Mouse (Mus musculus) CH12.LX (cell line): ENCODE measurements around the gene Mmgt1. TPM values are rescaled to one million over a fixed set of nuclear protein-coding genes. Genes with fewer than 3 reads are reported as not detected.

Experiments used
- DNase-seq: peaks from one replicate; pipeline ENCODE4 v3.0.0-alpha.2; 2013; ENCODE audit errors: extremely low read depth
- H3K27ac ChIP-seq: 2 replicates; pipeline ENCODE4 v1.5.1; 2012; ENCODE audit warnings: low read depth, mild to moderate bottlenecking, control low read depth, moderate library complexity; ENCODE audit not compliant: insufficient read depth
- H3K27me3 ChIP-seq: replicated peaks from 2 replicates; pipeline ENCODE3; 2012; ENCODE audit warnings: inconsistent platforms
- H3K36me3 ChIP-seq, 2 experiments: replicated peaks in 1 of 2; 2 replicates each; pipeline versions ENCODE3 to v1.6.1; 2012; ENCODE audit warnings: inconsistent platforms in 1 of 2, low read length in 1 of 2, mild to moderate bottlenecking in 1 of 2, mixed read lengths in 1 of 2, moderate library complexity in 1 of 2; ENCODE audit not compliant: control insufficient read depth in 1 of 2, insufficient read depth in 1 of 2
- H3K4me1 ChIP-seq, 2 experiments: 2 replicates each; pipeline ENCODE4 v1.6.1; 2012; ENCODE audit warnings: inconsistent platforms in 1 of 2, moderate library complexity in 1 of 2; ENCODE audit not compliant: insufficient read depth in 2 of 2, control insufficient read depth in 1 of 2
- H3K4me2 ChIP-seq: 2 replicates; pipeline ENCODE4 v1.6.1; 2012; ENCODE audit warnings: low read depth, mild to moderate bottlenecking, control low read depth; ENCODE audit not compliant: poor library complexity, insufficient read depth, severe bottlenecking
- H3K4me3 ChIP-seq, 3 experiments: fragments of 150-350 bp in 1 of 3; sonication (generic) in 1 of 3; replicated peaks in 1 of 3; 2 replicates each; pipeline versions ENCODE3 to v1.5.1; 2011 to 2012; ENCODE audit warnings: low read depth in 2 of 3, low read length in 2 of 3, mild to moderate bottlenecking in 2 of 3, moderate library complexity in 2 of 3, control low read depth in 1 of 3, improper control_type of control experiment in 1 of 3, inconsistent platforms in 1 of 3, mixed read lengths in 1 of 3; ENCODE audit not compliant: poor library complexity in 1 of 3
- H3K79me2 ChIP-seq: replicated peaks from 2 replicates; pipeline ENCODE4 v1.6.1; 2012; ENCODE audit warnings: mild to moderate bottlenecking, moderate library complexity; ENCODE audit not compliant: control insufficient read depth, poor library complexity, insufficient read depth, severe bottlenecking; ENCODE audit errors: extremely low read depth
- H3K9ac ChIP-seq: 2 replicates; pipeline ENCODE4 v1.6.1; 2012; ENCODE audit warnings: low read depth, mild to moderate bottlenecking, control low read depth, moderate library complexity; ENCODE audit not compliant: insufficient read depth
- H3K9me3 ChIP-seq: replicated peaks from 2 replicates; pipeline ENCODE3; 2012; ENCODE audit warnings: low read length, inconsistent platforms, mixed read lengths
- BHLHE40 ChIP-seq: IDR thresholded peaks from 2 replicates; pipeline ENCODE4 v1.6.1; 2011; ENCODE audit warnings: mild to moderate bottlenecking, low read depth, low read length, improper control_type of control experiment
- CTCF ChIP-seq, 2 experiments: IDR thresholded peaks in 1 of 2; conservative IDR thresholded peaks in 1 of 2; 2 replicates each; pipeline ENCODE4 v1.5.1; 2011 to 2012; ENCODE audit warnings: low read depth in 2 of 2, low read length in 2 of 2, improper control_type of control experiment in 1 of 2, inconsistent platforms in 1 of 2, mild to moderate bottlenecking in 1 of 2, moderate library complexity in 1 of 2
- ELF1 ChIP-seq: IDR thresholded peaks from 2 replicates; pipeline ENCODE4 v1.6.1; 2014; ENCODE audit warnings: low read depth, mild to moderate bottlenecking, inconsistent platforms, low read length, improper control_type of control experiment
- EP300 ChIP-seq: IDR thresholded peaks from 2 replicates; pipeline ENCODE4 v1.6.1; 2011; ENCODE audit warnings: low read length, improper control_type of control experiment
- HCFC1 ChIP-seq: IDR thresholded peaks from 2 replicates; pipeline ENCODE4 v1.6.1; 2012; ENCODE audit warnings: low read depth, mild to moderate bottlenecking, inconsistent platforms, low read length, improper control_type of control experiment
- JUND ChIP-seq: conservative IDR thresholded peaks from 2 replicates; pipeline ENCODE4 v1.6.1; 2011; ENCODE audit warnings: low read depth, low read length, improper control_type of control experiment
- KAT2A ChIP-seq: IDR thresholded peaks from 2 replicates; pipeline ENCODE4 v1.6.1; 2012; ENCODE audit warnings: low read length, improper control_type of control experiment, inconsistent platforms; ENCODE audit not compliant: insufficient replicate concordance
- MEF2A ChIP-seq: IDR thresholded peaks from 2 replicates; pipeline ENCODE4 v1.6.1; 2014; ENCODE audit warnings: low read depth, mild to moderate bottlenecking, inconsistent platforms, low read length, improper control_type of control experiment, borderline replicate concordance
- MXI1 ChIP-seq: IDR thresholded peaks from 2 replicates; pipeline ENCODE4 v1.6.1; 2011; ENCODE audit warnings: mild to moderate bottlenecking, low read depth, low read length, improper control_type of control experiment
- MYC ChIP-seq: IDR thresholded peaks from 2 replicates; pipeline ENCODE4 v1.6.1; 2011; ENCODE audit warnings: low read depth, mild to moderate bottlenecking, improper control_type of control experiment, low read length
- NRF1 ChIP-seq: IDR thresholded peaks from 2 replicates; pipeline ENCODE4 v1.6.1; 2014; ENCODE audit warnings: low read depth, mild to moderate bottlenecking, inconsistent platforms, low read length, improper control_type of control experiment, moderate library complexity
- POLR2A ChIP-seq: IDR thresholded peaks from 2 replicates; pipeline ENCODE4 v1.6.1; 2011; ENCODE audit warnings: low read depth, mild to moderate bottlenecking, improper control_type of control experiment, low read length
- RAD21 ChIP-seq: IDR thresholded peaks from 2 replicates; pipeline ENCODE4 v1.6.1; 2011; ENCODE audit warnings: low read depth, mild to moderate bottlenecking, low read length, improper control_type of control experiment, moderate library complexity
- TBP ChIP-seq: conservative IDR thresholded peaks from 2 replicates; pipeline ENCODE4 v1.6.1; 2011; ENCODE audit warnings: low read depth, low read length, improper control_type of control experiment
- UBTF ChIP-seq: IDR thresholded peaks from 2 replicates; pipeline ENCODE4 v1.6.1; 2012; ENCODE audit warnings: low read depth, mild to moderate bottlenecking, inconsistent platforms, low read length, improper control_type of control experiment, moderate library complexity
- USF1 ChIP-seq: IDR thresholded peaks from 2 replicates; pipeline ENCODE4 v1.6.1; 2014; ENCODE audit warnings: low read depth, mild to moderate bottlenecking, inconsistent platforms, low read length, improper control_type of control experiment
- ZC3H11A ChIP-seq: IDR thresholded peaks from 2 replicates; pipeline ENCODE4 v1.6.1; 2012; ENCODE audit warnings: low read depth, mild to moderate bottlenecking, inconsistent platforms, low read length, improper control_type of control experiment
- ZKSCAN1 ChIP-seq: IDR thresholded peaks from 2 replicates; pipeline ENCODE4 v1.6.1; 2012; ENCODE audit warnings: low read depth, inconsistent platforms, low read length, improper control_type of control experiment, borderline replicate concordance
- ZNF384 ChIP-seq: IDR thresholded peaks from 2 replicates; pipeline ENCODE4 v1.6.1; 2012; ENCODE audit warnings: low read depth, low read length, improper control_type of control experiment, inconsistent platforms
- dilution Hi-C: fragments of 300-500 bp; cut with MboI; formaldehyde crosslinking; loops from 2 replicates; pipeline ENCODE4 v1.14.3; 2020; ENCODE audit warnings: low sequenced_read_pairs; ENCODE audit not compliant: extremely low pct_unique_long_range_greater_than_20kb, extremely low pct_ligation_motif_present
- in situ Hi-C: fragments of 300-500 bp; cut with MboI; formaldehyde crosslinking; loops from 3 replicates; pipeline ENCODE4 v1.14.3; 2019; ENCODE audit warnings: low sequenced_read_pairs, low pct_ligation_motif_present, low pct_unique_long_range_greater_than_20kb, mixed read lengths
- polyA plus RNA-seq: library from polyadenylated mRNA; unstranded; fragments of >175 nt; gene quantifications from 2 replicates; pipeline ENCODE4 v1.2.1, GENCODE M21; 2012; ENCODE audit warnings: low read depth; ENCODE audit not compliant: insufficient read length
- total RNA-seq, 2 experiments: library from RNA; depleted of rRNA; stranded (reverse); fragments of 300-350 nt in 1 of 2; fragments of >200 nt in 1 of 2; gene quantifications; 2 replicates each; pipeline ENCODE4 v1.2.3; 2012 to 2014

Mmgt1 gene
- total and polyA plus RNA-seq, 3 experiments: 15.8 to 37.8 (median 17.0) TPM

DNA sequence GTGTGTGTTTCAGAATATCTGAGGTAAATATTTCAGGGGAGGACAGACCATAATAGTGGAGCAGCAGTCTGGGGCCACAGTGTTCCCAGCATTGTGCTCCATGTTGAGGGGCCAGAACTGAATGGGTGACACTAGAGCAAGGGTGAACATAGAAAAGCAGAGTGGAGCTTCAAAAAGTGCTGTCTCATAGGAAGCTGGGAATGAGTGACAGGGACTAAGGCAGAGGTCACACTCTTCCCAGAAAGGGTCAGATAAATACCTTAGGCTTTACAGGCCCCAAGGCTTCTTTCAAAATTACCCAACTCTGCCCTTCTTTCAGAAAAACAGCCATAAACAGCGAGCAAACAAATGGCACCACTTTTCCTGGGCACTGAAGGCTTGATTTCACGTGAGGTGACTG is 8.7 kb upstream of the Mmgt1 start:
- H3K36me3 ChIP-seq: no peaks in the 10 kb centered on the region
- no peak overlapping the region for H3K4me3 ChIP-seq
- no peak overlapping the region for H3K27ac ChIP-seq
- no peak for TF ChIP-seq HCFC1
- TF ChIP-seq JUND: no peak
- no peak for TF ChIP-seq ZC3H11A
- no peak for TF ChIP-seq BHLHE40
- no peak for TF ChIP-seq TBP
- TF ChIP-seq NRF1: no peak
- no peak for TF ChIP-seq ZKSCAN1
- H3K79me2 ChIP-seq: no peaks in the 10 kb centered on the region
- in situ Hi-C loops (no loop called here), dilution Hi-C loops (no loop called here)
- peaks cover 9 to 10% of the 10 kb centered on the region in 2 experiments; a peak in 2 of 4 replicates for H3K4me1 ChIP-seq
- DNase-seq: no peak
- no peak overlapping the region for H3K4me2 ChIP-seq
- H3K9ac ChIP-seq: no peak overlapping the region
- H3K27me3 ChIP-seq: no peaks in the 10 kb centered on the region
- H3K9me3 ChIP-seq: no peaks in the 10 kb centered on the region

- H3K27me3 ChIP-seq: no peaks in the 10 kb centered on the region
- no peak for DNase-seq
- peak overlapping the region; percentile 77 for H3K4me3 ChIP-seq
- 0 out of 2 replicates have a peak overlapping the region, but pooled peaks have one; percentile 33 for H3K4me2 ChIP-seq
- H3K27ac ChIP-seq: no peak overlapping the region
- H3K9me3 ChIP-seq: no peaks in the 10 kb centered on the region
- TF ChIP-seq EP300: no peak
- TF ChIP-seq RAD21: peak; percentile 3
- TF ChIP-seq CTCF (conservative IDR thresholded peaks at IDR 0.05 in 1 of 2, IDR thresholded peaks at IDR 0.05 in 1 of 2; ENCODE audit: low read depth in 2 of 2, low read length in 2 of 2): peak in 1 of 2 experiments; percentile 26; a peak in 1 of 4 replicates
- TF ChIP-seq USF1: no peak
- 0 out of 2 replicates have a peak, but pooled peaks have one; percentile 47 for TF ChIP-seq UBTF
- dilution Hi-C loops: no loop called here
- H3K36me3 ChIP-seq: peaks cover 0 to 14% of the 10 kb centered on the region in 2 experiments
- peaks cover 3 to 7% of the 10 kb centered on the region in 2 experiments; a peak in 3 of 4 replicates for H3K4me1 ChIP-seq
- peak overlapping the region; percentile 87 for H3K9ac ChIP-seq
- in situ Hi-C loops: no loop called here
- H3K79me2 ChIP-seq: peaks cover 10% of the 10 kb centered on the region
Measured at GRCm38 (mm10) chrX:56597219-56597886, 516 bp downstream of the Mmgt1 start.

DNA sequence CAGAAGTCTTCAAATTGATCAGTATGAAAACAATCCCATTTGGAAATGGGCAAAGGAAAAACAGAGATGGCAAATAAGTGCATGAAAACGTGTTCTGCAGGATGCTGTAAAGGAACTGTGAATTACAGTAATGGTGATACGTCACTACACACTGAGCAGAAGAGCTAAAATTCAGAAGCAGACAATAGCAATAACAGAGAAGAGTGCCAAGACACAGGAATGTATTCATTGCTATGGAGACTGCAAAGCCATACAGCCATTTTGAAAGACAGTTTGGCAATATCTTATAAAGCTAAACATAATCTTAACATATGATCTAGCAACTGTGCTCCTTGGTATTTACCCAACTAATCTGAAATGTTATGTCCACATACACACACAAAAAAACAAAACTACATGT is 19.7 kb downstream of the Mmgt1 start:
- Histone ChIP-seq H3K36me3 (no peaks in the 10 kb centered on the region), H3K9ac (no peak overlapping the region), H3K4me2 (no peak overlapping the region), H3K27me3 (no peaks in the 10 kb centered on the region), H3K27ac (no peak overlapping the region), H3K79me2 (no peaks in the 10 kb centered on the region), H3K4me1 (no peaks in the 10 kb centered on the region), H3K9me3 (no peaks in the 10 kb centered on the region), H3K4me3 (no peak overlapping the region)
- TF ChIP-seq ELF1 (no peak), MEF2A (no peak), MXI1 (no peak), EP300 (no peak), KAT2A (no peak), POLR2A (no peak), ZNF384 (no peak), MYC (no peak), ZC3H11A (no peak)
- dilution Hi-C loops: no loop called here
- no peak for DNase-seq
- in situ Hi-C loops: no loop called here
